Mouse (Mus musculus) cerebellum, postnatal 10 days (tissue): Measurements from ENCODE around the gene Aftph.

Experiments used
- DNase-seq, 2 experiments: peaks; one replicate each; pipeline ENCODE4 v3.0.0; 2021; ENCODE audit warnings: mixed read lengths in 2 of 2

Gene Aftph

DNA sequence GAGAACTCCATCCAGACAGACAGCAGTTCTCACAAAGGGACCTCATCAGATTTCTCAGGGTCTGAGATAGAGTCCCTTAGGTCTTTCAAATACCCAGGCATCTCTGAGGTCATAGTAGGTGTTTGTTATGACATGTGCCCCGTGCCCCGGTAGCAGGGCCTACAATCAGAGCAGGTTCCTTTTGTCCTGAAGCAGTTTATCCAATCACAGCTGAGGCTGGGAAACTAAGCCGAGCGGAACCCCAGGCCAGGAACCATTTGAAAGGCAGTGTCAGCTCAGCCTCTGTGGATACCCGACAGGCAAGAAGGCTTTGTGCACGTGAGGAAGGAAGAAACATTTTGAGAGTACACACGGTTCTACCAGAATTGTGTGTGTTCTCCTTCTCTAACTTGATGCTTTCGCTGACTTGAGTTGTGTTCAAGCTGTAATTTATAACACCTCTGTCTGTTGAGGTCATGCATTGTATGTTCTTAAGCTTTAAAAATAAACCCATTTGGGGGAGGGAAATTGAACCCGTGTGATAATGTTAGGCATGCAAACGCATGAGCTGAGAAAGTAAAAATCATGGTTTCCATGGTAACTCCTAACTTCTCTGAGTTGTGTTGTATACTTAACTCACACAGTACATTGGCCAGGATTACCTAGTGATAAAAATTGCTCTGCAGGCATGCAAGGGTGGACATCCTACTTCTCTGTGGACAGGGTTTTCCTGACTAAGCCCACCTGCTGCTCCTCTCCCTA lies 94.2 kb downstream of the Aftph start:
- no peak for DNase-seq

- DNase-seq, result no peak
Measured at GRCm38 (mm10) chr11:20646142-20646541, 95.2 kb downstream of the Aftph start.

- no peak for DNase-seq
Measured at GRCm38 (mm10) chr11:20645521-20645920, 95.9 kb downstream of the Aftph start.

- DNase-seq, result no peak
Measured at GRCm38 (mm10) chr11:20644872-20645271, 96.5 kb downstream of the Aftph start.

DNA sequence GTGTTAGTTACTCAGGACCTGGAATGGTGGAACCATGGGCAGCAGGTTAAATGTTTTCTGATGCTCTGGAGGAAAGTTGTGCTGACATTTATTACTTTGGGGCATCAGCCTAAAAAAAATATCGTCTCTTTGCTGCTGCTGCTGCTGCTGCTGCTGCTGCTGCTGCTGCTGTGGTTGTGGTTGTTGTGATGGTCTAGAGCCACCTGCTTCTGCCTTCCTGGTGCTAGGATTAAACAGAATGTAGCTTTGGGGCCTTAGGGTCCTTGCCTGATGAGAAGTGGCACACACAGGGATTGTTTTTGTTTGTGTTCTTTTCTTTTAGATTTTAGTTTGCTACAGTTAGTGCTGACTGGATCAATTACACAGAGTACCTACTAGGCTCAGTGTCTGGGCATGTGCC lies 97.2 kb downstream of the Aftph start:
- no peak for DNase-seq

GRCm38 (mm10) chr11:20643161-20643560 lies 98.2 kb downstream of the Aftph start:
- no peak for DNase-seq

DNA sequence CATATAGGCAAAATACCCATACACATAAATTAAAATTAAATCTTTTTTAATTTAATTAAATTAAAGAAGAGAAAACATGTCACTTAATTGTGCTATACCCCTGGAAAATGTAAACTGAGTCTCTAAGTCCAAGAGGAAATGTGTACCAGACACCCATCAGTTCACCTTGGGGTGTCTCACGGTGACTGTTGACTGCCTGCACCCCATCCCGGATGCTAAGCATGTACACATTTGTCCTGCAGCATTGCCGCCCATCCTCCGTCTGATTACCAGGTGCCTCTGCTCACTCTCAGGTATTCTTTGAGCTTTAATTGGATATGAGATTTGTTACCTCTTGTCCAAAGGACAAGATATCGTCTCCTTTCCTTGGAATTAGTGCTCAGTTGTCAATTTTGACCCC lies 99.1 kb downstream of the Aftph start:
- no peak for DNase-seq

DNA sequence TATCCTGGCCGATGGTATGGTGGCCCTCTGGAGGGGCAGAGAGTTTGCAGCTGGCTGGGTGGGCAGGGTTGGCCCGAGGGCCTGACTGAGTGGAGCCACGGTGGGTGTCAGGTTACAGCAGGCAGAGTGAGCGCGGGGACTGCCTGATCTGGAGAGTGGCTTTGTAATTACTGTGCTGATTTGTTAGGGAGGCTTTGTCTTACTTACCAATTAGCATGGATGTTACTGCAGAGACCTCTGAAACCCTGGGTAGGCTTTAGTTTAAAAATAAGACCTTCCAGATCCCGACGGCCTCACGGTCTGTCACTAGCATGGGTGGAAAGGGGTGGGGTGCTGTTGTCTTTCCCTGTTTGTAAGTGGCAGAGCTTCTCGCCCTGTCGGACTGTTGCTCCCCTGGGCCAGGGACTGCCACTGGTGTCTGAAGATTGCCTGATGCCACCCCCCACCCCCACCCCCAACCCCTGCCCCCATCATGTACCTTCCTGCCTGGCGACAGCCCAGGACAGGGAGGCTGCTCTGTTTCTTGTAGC lies 101.4 kb downstream of the Aftph start:
- peak; percentile 39 to 54 for DNase-seq

DNA sequence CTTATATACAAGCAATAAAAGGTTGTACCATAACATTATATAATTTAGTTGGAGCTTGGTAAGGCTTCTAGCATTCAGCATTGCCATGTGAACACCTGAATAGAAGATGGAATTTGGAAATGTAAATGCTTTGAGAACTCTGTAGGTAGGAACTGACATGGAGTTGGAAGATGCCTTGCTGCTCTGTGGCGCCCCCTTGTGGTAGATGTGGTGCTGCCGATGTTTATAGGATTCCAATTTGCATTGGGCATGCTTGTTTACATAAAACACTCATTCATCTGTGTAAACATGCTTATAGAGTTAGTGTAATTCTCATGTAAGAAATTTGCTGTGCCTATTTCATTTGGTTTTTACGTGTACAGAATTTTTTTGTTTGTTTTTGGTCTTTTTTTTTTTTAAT lies 102.5 kb downstream of the Aftph start:
- peak; percentile 91 to 96 for DNase-seq

DNA sequence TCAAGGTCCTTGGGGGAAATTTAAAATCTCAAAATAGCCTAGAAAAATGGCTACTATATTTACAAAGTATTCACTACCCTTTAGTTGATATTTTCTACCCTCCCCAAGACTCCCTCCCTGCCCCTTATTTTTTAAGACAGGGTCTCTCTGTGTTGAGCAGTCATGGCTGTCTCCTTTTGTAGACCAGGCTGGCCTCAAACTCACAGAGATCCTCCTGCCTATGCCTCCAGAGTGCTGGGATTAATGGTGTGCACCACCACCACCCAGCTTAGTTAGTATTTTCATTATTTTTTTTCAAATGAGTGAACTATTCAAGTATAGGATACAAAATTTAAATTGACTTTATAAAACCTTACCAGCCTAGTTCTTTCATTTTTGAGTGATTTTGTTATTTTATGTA lies 104.3 kb downstream of the Aftph start:
- no peak for DNase-seq

- DNase-seq, result no peak
Measured at GRCm38 (mm10) chr11:20636114-20636513, 105.3 kb downstream of the Aftph start.

GRCm38 (mm10) chr11:20635646-20636045 lies 105.7 kb downstream of the Aftph start:
- DNase-seq, result no peak
